21 mouse cellular contexts compared by ENCODE assay signal in genomic region chr2:116289886-116290285, GRCm38 (mm10).
A peak's percentile ranks its signal among the peaks of the same experiment; 100 is the strongest.
DNase-seq lines count a peak whose midpoint lies in the region; ATAC-seq and TF ChIP-seq lines count a peak whose summit lies in the region.
"Had no signal": no experiment of that assay in that cellular context is flagged by ENCODE, and none has a peak within 500 bp of the region (broad histone marks: within the 10 kb centered on the region; RNA-seq: fewer than 3 reads in every experiment).

No protein-coding gene starts in this region.

- H3K4me3 ChIP-seq in forebrain, embryonic 13.5 days: no peak overlapping the region
- H3K4me3 ChIP-seq in forebrain, embryonic 15.5 days: no peak overlapping the region
- no peak overlapping the region for H3K4me3 ChIP-seq in hindbrain, embryonic 12.5 days
- H3K4me3 ChIP-seq in hindbrain, embryonic 14.5 days (replicated peaks; ENCODE audit: low read length): no peak overlapping the region
- H3K4me3 ChIP-seq in neural tube, embryonic 12.5 days: no peak overlapping the region
- no peak overlapping the region for H3K4me3 ChIP-seq in neural tube, embryonic 15.5 days (replicated peaks)
- no peak overlapping the region for H3K4me3 ChIP-seq in hindbrain, postnatal 0 days (ENCODE audit: low read length)
- H3K4me3 ChIP-seq: embryonic facial prominence, embryonic 10.5 days; heart, embryonic 10.5 days had no signal

- 48% methylated on average over 7 of the region's 7 CpGs for WGBS in forebrain, embryonic 13.5 days
- WGBS in forebrain, embryonic 15.5 days: 35% methylated on average over 7 of the region's 7 CpGs
- 71% methylated on average over 7 of the region's 7 CpGs for WGBS in hindbrain, embryonic 12.5 days
- WGBS in hindbrain, embryonic 14.5 days: 60% methylated on average over 7 of the region's 7 CpGs
- WGBS in neural tube, embryonic 12.5 days: 63% methylated on average over 7 of the region's 7 CpGs
- 38% methylated on average over 7 of the region's 7 CpGs for WGBS in neural tube, embryonic 15.5 days
- WGBS in hindbrain, postnatal 0 days: 61% methylated on average over 7 of the region's 7 CpGs

- no peak overlapping the region for H3K27ac ChIP-seq in forebrain, embryonic 13.5 days
- H3K27ac ChIP-seq in forebrain, embryonic 15.5 days (replicated peaks): no peak overlapping the region
- peak overlapping the region; percentile 35 for H3K27ac ChIP-seq in hindbrain, embryonic 12.5 days
- no peak overlapping the region for H3K27ac ChIP-seq in hindbrain, embryonic 14.5 days
- H3K27ac ChIP-seq in neural tube, embryonic 12.5 days: no peak overlapping the region
- H3K27ac ChIP-seq in neural tube, embryonic 15.5 days (replicated peaks): no peak overlapping the region
- no peak overlapping the region for H3K27ac ChIP-seq in hindbrain, postnatal 0 days
- H3K27ac ChIP-seq: embryonic facial prominence, embryonic 10.5 days; heart, embryonic 10.5 days had no signal

- no peak for TF ChIP-seq CTCF in hindbrain, postnatal 0 days (IDR thresholded peaks at IDR 0.05; ENCODE audit: low read depth)

- DNase-seq in hindbrain, embryonic 14.5 days (ENCODE audit: low spot score): no peak
- DNase-seq in hindbrain, postnatal 0 days (ENCODE audit: low spot score): peak; percentile 4
- DNase-seq in thymus, postnatal 36 days: no peak
- DNase-seq: adrenal gland, adult 8-10 months; B cell, adult 2 months; cerebellum, adult 18-20 months; cerebellum, adult 9-11 months; gastrocnemius, postnatal 10 days; heart, adult 18-20 months; heart, postnatal 10 days; heart, postnatal 4 days had no signal

- peak; percentile 50; the same call in 1 of the 2 replicates for ATAC-seq in forebrain, embryonic 13.5 days
- ATAC-seq in forebrain, embryonic 15.5 days (replicated peaks): no peak
- 0 out of 2 replicates have a peak, but pooled peaks have one; percentile 6 for ATAC-seq in hindbrain, embryonic 12.5 days (ENCODE audit: low FRiP score)
- no peak for ATAC-seq in hindbrain, embryonic 14.5 days (ENCODE audit: low FRiP score)
- ATAC-seq in neural tube, embryonic 12.5 days (ENCODE audit: low FRiP score, low read depth): 0 out of 2 replicates have a peak, but pooled peaks have one; percentile 29
- no peak for ATAC-seq in neural tube, embryonic 15.5 days (ENCODE audit: low FRiP score)
- ATAC-seq in hindbrain, postnatal 0 days: no peak
- ATAC-seq: CD4-positive, CD25-positive, alpha-beta regulatory T cell, adult 4 months; intestine, embryonic 16.5 days had no signal

- peaks cover 8% of the 10 kb centered on the region; the same call in 1 of the 2 replicates for H3K4me1 ChIP-seq in forebrain, embryonic 13.5 days
- peaks cover 4% of the 10 kb centered on the region; the same call in 1 of the 2 replicates for H3K4me1 ChIP-seq in forebrain, embryonic 15.5 days
- no peaks in the 10 kb centered on the region for H3K4me1 ChIP-seq in hindbrain, embryonic 12.5 days
- no peaks in the 10 kb centered on the region; the same call in 1 of the 2 replicates for H3K4me1 ChIP-seq in hindbrain, embryonic 14.5 days (replicated peaks; ENCODE audit: control insufficient read depth, insufficient read depth, low read length)
- H3K4me1 ChIP-seq in neural tube, embryonic 12.5 days: no peaks in the 10 kb centered on the region
- peaks cover 7% of the 10 kb centered on the region; the same call in 1 of the 2 replicates for H3K4me1 ChIP-seq in neural tube, embryonic 15.5 days
- no peaks in the 10 kb centered on the region for H3K4me1 ChIP-seq in hindbrain, postnatal 0 days (ENCODE audit: insufficient read depth, low read length)
- H3K4me1 ChIP-seq: embryonic facial prominence, embryonic 10.5 days; heart, embryonic 10.5 days had no signal

- H3K36me3 ChIP-seq in forebrain, embryonic 13.5 days (ENCODE audit: poor library complexity, severe bottlenecking): no peaks in the 10 kb centered on the region
- no peaks in the 10 kb centered on the region for H3K36me3 ChIP-seq in forebrain, embryonic 15.5 days
- no peaks in the 10 kb centered on the region for H3K36me3 ChIP-seq in hindbrain, embryonic 12.5 days
- H3K36me3 ChIP-seq in hindbrain, embryonic 14.5 days (replicated peaks; ENCODE audit: control insufficient read depth, insufficient read depth): no peaks in the 10 kb centered on the region
- H3K36me3 ChIP-seq in neural tube, embryonic 12.5 days: no peaks in the 10 kb centered on the region
- no peaks in the 10 kb centered on the region for H3K36me3 ChIP-seq in neural tube, embryonic 15.5 days
- H3K36me3 ChIP-seq in hindbrain, postnatal 0 days (ENCODE audit: insufficient read depth, low read length): no peaks in the 10 kb centered on the region
- H3K36me3 ChIP-seq: embryonic facial prominence, embryonic 10.5 days; G1E; heart, embryonic 10.5 days had no signal

- no peak overlapping the region for H3K9ac ChIP-seq in forebrain, embryonic 13.5 days
- no peak overlapping the region for H3K9ac ChIP-seq in forebrain, embryonic 15.5 days (replicated peaks)
- no peak overlapping the region for H3K9ac ChIP-seq in hindbrain, embryonic 12.5 days
- no peak overlapping the region for H3K9ac ChIP-seq in hindbrain, embryonic 14.5 days
- H3K9ac ChIP-seq in neural tube, embryonic 12.5 days: no peak overlapping the region
- no peak overlapping the region for H3K9ac ChIP-seq in neural tube, embryonic 15.5 days (replicated peaks)
- H3K9ac ChIP-seq in hindbrain, postnatal 0 days (replicated peaks; ENCODE audit: low read length): no peak overlapping the region

- H3K4me2 ChIP-seq in forebrain, embryonic 13.5 days: no peak overlapping the region
- H3K4me2 ChIP-seq in forebrain, embryonic 15.5 days (replicated peaks): no peak overlapping the region
- no peak overlapping the region for H3K4me2 ChIP-seq in hindbrain, embryonic 12.5 days (replicated peaks)
- no peak overlapping the region for H3K4me2 ChIP-seq in hindbrain, embryonic 14.5 days (replicated peaks)
- no peak overlapping the region for H3K4me2 ChIP-seq in neural tube, embryonic 12.5 days (replicated peaks)
- H3K4me2 ChIP-seq in neural tube, embryonic 15.5 days: no peak overlapping the region
- H3K4me2 ChIP-seq in hindbrain, postnatal 0 days (ENCODE audit: low read depth, low read length): no peak overlapping the region

- H3K27me3 ChIP-seq in forebrain, embryonic 13.5 days: no peaks in the 10 kb centered on the region
- no peaks in the 10 kb centered on the region for H3K27me3 ChIP-seq in forebrain, embryonic 15.5 days
- H3K27me3 ChIP-seq in hindbrain, embryonic 12.5 days: no peaks in the 10 kb centered on the region
- no peaks in the 10 kb centered on the region for H3K27me3 ChIP-seq in hindbrain, embryonic 14.5 days (ENCODE audit: control insufficient read depth, insufficient read depth, low read length)
- H3K27me3 ChIP-seq in neural tube, embryonic 12.5 days (replicated peaks): no peaks in the 10 kb centered on the region
- H3K27me3 ChIP-seq in neural tube, embryonic 15.5 days (replicated peaks): no peaks in the 10 kb centered on the region
- no peaks in the 10 kb centered on the region for H3K27me3 ChIP-seq in hindbrain, postnatal 0 days (ENCODE audit: insufficient read depth, low read length)

- no peaks in the 10 kb centered on the region for H3K9me3 ChIP-seq in forebrain, embryonic 13.5 days (replicated peaks)
- no peaks in the 10 kb centered on the region for H3K9me3 ChIP-seq in forebrain, embryonic 15.5 days
- H3K9me3 ChIP-seq in hindbrain, embryonic 12.5 days (replicated peaks): no peaks in the 10 kb centered on the region
- H3K9me3 ChIP-seq in hindbrain, embryonic 14.5 days (ENCODE audit: control insufficient read depth, low read length): no peaks in the 10 kb centered on the region
- no peaks in the 10 kb centered on the region for H3K9me3 ChIP-seq in neural tube, embryonic 12.5 days
- H3K9me3 ChIP-seq in neural tube, embryonic 15.5 days (replicated peaks): no peaks in the 10 kb centered on the region
- H3K9me3 ChIP-seq in hindbrain, postnatal 0 days (ENCODE audit: low read length): no peaks in the 10 kb centered on the region
- H3K9me3 ChIP-seq: embryonic facial prominence, embryonic 10.5 days; heart, embryonic 10.5 days had no signal

Comparison
In these comparisons a context has a peak if more than half of its experiments do, and no peak if none do; other contexts are left out.
1. ATAC-seq: peak in forebrain, embryonic 13.5 days (single experiment), hindbrain, embryonic 12.5 days (single experiment) and neural tube, embryonic 12.5 days (single experiment); none in forebrain, embryonic 15.5 days (single experiment), hindbrain, embryonic 14.5 days (single experiment), neural tube, embryonic 15.5 days (single experiment) and hindbrain, postnatal 0 days (single experiment).